Mouse (Mus musculus) myocyte (in vitro differentiated cells): ENCODE measurements around the gene Fundc2. TPM values are rescaled to one million over a fixed set of nuclear protein-coding genes. Genes with fewer than 3 reads are reported as not detected.

Experiments
- H3K27me3 ChIP-seq: one replicate; pipeline ENCODE4 v1.6.1; 2011; ENCODE audit not compliant: control insufficient read depth, insufficient read depth, insufficient read length
- H3K36me3 ChIP-seq: one replicate; pipeline ENCODE4 v1.6.1; 2011; ENCODE audit not compliant: control insufficient read depth, insufficient read depth
- H3K4me2 ChIP-seq: one replicate; pipeline ENCODE4 v1.6.1; 2011; ENCODE audit warnings: low read depth, control low read depth
- H3K4me3 ChIP-seq: one replicate; pipeline ENCODE4 v1.5.1; 2011; ENCODE audit warnings: mild to moderate bottlenecking, control low read depth, moderate library complexity
- H3K79me2 ChIP-seq: one replicate; pipeline ENCODE4 v1.6.1; 2011; ENCODE audit not compliant: control insufficient read depth, insufficient read depth
- H3ac ChIP-seq: one replicate; pipeline ENCODE4 v1.6.1; 2011; ENCODE audit not compliant: control insufficient read depth, insufficient read length
- CEBPB ChIP-seq: IDR thresholded peaks from 2 replicates; pipeline ENCODE4 v1.6.1; 2011; ENCODE audit warnings: mild to moderate bottlenecking, moderate library complexity; ENCODE audit not compliant: poor library complexity, insufficient read depth, severe bottlenecking
- E2F4 ChIP-seq: IDR thresholded peaks from one replicate; pipeline ENCODE4 v1.6.1; 2011; ENCODE audit warnings: mild to moderate bottlenecking, control low read depth, moderate library complexity; ENCODE audit not compliant: insufficient read depth
- MAX ChIP-seq: IDR thresholded peaks from one replicate; pipeline ENCODE4 v1.6.1; 2011; ENCODE audit warnings: low read depth, mild to moderate bottlenecking, control low read depth
- MYOD1 ChIP-seq, 3 experiments: IDR thresholded peaks; one replicate each; pipeline ENCODE4 v1.6.1; 2011; ENCODE audit warnings: control low read depth in 2 of 3, low read depth in 2 of 3, mild to moderate bottlenecking in 2 of 3, moderate library complexity in 1 of 3; ENCODE audit not compliant: insufficient read length in 2 of 3, control insufficient read depth in 1 of 3
- MYOG ChIP-seq, 3 experiments: IDR thresholded peaks; one replicate each; pipeline ENCODE4 v1.6.1; 2011; ENCODE audit warnings: control low read depth in 2 of 3, low read depth in 2 of 3, mild to moderate bottlenecking in 2 of 3; ENCODE audit not compliant: insufficient read length in 2 of 3, control insufficient read depth in 1 of 3, insufficient read depth in 1 of 3
- POLR2A ChIP-seq: IDR thresholded peaks from one replicate; pipeline ENCODE4 v1.6.1; 2011; ENCODE audit warnings: low read depth, mild to moderate bottlenecking, control low read depth, moderate library complexity; ENCODE audit not compliant: insufficient read length
- POLR2AphosphoS2 ChIP-seq: IDR thresholded peaks from one replicate; pipeline ENCODE4 v1.6.1; 2011; ENCODE audit warnings: low read depth, control low read depth; ENCODE audit not compliant: insufficient read length
- REST ChIP-seq: IDR thresholded peaks from one replicate; pipeline ENCODE4 v1.6.1; 2011; ENCODE audit warnings: mild to moderate bottlenecking, control low read depth, moderate library complexity; ENCODE audit not compliant: insufficient read depth, insufficient read length
- SRF ChIP-seq: IDR thresholded peaks from one replicate; pipeline ENCODE4 v1.6.1; 2011; ENCODE audit warnings: low read depth; ENCODE audit not compliant: control insufficient read depth, insufficient read length
- TCF12 ChIP-seq: IDR thresholded peaks from one replicate; pipeline ENCODE4 v1.6.1; 2011; ENCODE audit warnings: mild to moderate bottlenecking, control low read depth; ENCODE audit not compliant: poor library complexity, insufficient read depth, severe bottlenecking
- TCF3 ChIP-seq: IDR thresholded peaks from one replicate; pipeline ENCODE4 v1.6.1; 2011; ENCODE audit warnings: low read depth, control low read depth; ENCODE audit not compliant: insufficient read length
- USF1 ChIP-seq: IDR thresholded peaks from one replicate; pipeline ENCODE4 v1.6.1; 2011; ENCODE audit warnings: low read depth, mild to moderate bottlenecking, control low read depth, moderate library complexity
- polyA plus RNA-seq: library from polyadenylated mRNA; unstranded; fragments of >200 nt; fragmentation: generic; extraction: Trizol; gene quantifications from one replicate; pipeline ENCODE4 v1.2.1, GENCODE M21; 2012; ENCODE audit warnings: missing spikeins

Gene Fundc2
- polyA plus RNA-seq, 1 experiment = 36.3 TPM

- Histone ChIP-seq H3K27me3 (no peaks in the 10 kb centered on the region), H3K4me2 (peak overlapping the region; percentile 86), H3ac (no peak overlapping the region), H3K79me2 (peaks cover 31% of the 10 kb centered on the region), H3K36me3 (no peaks in the 10 kb centered on the region), H3K4me3 (peak overlapping the region; percentile 59)
- TF ChIP-seq CEBPB = no peak
- TF ChIP-seq POLR2A = no peak
- TF ChIP-seq E2F4 = no peak
- no peak for TF ChIP-seq TCF12
- TF ChIP-seq MYOG (IDR thresholded peaks at IDR 0.05; ENCODE audit: control insufficient read depth in 1 of 3, insufficient read depth in 1 of 3, insufficient read length in 2 of 3, low read depth in 2 of 3) = no peak
- TF ChIP-seq TCF3 = no peak
- no peak for TF ChIP-seq MYOD1 (IDR thresholded peaks at IDR 0.05; ENCODE audit: control insufficient read depth in 1 of 3, insufficient read length in 2 of 3, low read depth in 2 of 3)
- no peak for TF ChIP-seq USF1
- TF ChIP-seq REST = no peak
Observed at GRCm38 (mm10) chrX:75381699-75382098, 500 bp upstream of the Fundc2 start.

DNA sequence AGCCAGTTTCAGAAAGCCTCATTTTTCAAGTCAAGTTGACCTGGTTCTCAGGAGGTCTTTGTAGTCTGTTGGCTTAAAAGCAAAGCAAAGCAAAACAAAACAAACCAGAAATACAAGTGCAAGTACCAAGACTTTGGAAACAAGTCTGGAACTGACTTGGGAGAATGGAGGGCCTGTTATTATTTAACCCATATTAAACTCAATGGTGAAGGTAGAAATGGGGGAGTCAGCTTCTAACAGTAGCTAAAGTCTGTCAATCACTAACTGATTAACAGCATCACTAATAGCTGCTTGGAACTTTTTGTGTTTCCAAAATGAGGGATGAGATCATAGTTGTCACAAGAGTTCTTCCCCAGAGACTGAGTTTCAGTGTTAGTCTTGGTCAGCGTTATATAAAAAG, 17.3 kb downstream of the Fundc2 start:
- no peaks in the 10 kb centered on the region for H3K79me2 ChIP-seq
- TF ChIP-seq MYOG (IDR thresholded peaks at IDR 0.05; ENCODE audit: control insufficient read depth in 1 of 3, insufficient read depth in 1 of 3, insufficient read length in 2 of 3, low read depth in 2 of 3) (no peak), USF1 (no peak), REST (no peak), CEBPB (no peak), TCF12 (no peak), MAX (no peak), E2F4 (no peak), SRF (no peak), TCF3 (no peak), POLR2A (no peak)

DNA sequence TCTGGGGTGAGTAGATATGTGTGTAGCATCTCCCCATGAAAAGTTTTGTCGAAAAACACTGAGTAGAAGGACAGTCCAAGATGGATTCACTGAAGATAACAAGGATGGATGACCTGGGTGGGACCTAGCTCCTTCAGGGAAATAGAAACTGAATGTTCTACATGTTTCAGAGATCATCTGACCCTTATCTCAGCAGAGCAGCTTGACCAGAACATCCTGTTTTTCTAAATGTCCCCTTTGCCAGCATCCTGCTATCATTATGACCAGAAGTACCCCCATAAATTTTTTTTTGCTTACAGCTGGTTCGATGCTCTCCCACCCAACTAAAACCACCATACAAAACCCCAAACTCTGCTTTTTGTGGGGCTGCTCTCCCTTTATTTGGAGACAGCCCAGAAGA, 20.5 kb downstream of the Fundc2 start:
- H3K79me2 ChIP-seq = no peaks in the 10 kb centered on the region
- H3K4me3 ChIP-seq = no peak overlapping the region
- H3K4me2 ChIP-seq = no peak overlapping the region
- H3K36me3 ChIP-seq = no peaks in the 10 kb centered on the region
- H3K27me3 ChIP-seq = no peaks in the 10 kb centered on the region
- no peak overlapping the region for H3ac ChIP-seq
- no peak for TF ChIP-seq TCF12
- TF ChIP-seq E2F4 = no peak
- no peak for TF ChIP-seq USF1
- TF ChIP-seq SRF = no peak
- TF ChIP-seq MYOG (IDR thresholded peaks at IDR 0.05; ENCODE audit: control insufficient read depth in 1 of 3, insufficient read depth in 1 of 3, insufficient read length in 2 of 3, low read depth in 2 of 3) = no peak
- TF ChIP-seq TCF3 = no peak
- TF ChIP-seq POLR2AphosphoS2 = no peak
- TF ChIP-seq MYOD1 (IDR thresholded peaks at IDR 0.05; ENCODE audit: control insufficient read depth in 1 of 3, insufficient read length in 2 of 3, low read depth in 2 of 3) = no peak
- TF ChIP-seq POLR2A = no peak
- no peak for TF ChIP-seq CEBPB
- TF ChIP-seq MAX = no peak
- TF ChIP-seq REST = no peak

More for the DNA sequence above, 17.3 kb downstream of the Fundc2 start:
- Histone ChIP-seq H3ac (no peak overlapping the region), H3K36me3 (peaks cover 3% of the 10 kb centered on the region), H3K27me3 (no peaks in the 10 kb centered on the region), H3K4me3 (no peak overlapping the region), H3K4me2 (no peak overlapping the region)

DNA sequence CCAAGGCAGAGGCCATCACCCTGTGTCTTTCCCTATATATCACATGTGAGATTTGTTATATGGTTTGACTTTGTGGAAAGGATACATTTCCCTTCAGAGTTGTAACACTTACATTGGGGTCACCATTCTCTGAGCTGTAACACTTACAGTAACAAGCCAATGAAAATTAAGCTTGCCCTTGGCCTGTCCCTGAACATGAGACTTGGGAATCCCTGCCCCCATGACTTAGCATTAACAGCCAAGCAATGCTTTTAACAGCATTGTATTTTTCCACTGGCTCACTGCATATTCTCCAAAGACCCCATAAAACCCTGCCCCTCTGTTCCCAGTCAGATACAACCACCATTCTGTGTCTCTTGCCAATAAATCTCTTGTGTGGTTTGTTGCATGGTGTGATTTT, 21.2 kb downstream of the Fundc2 start:
- no peaks in the 10 kb centered on the region for H3K36me3 ChIP-seq
- no peak overlapping the region for H3ac ChIP-seq
- no peak overlapping the region for H3K4me2 ChIP-seq
- H3K79me2 ChIP-seq = no peaks in the 10 kb centered on the region
- H3K27me3 ChIP-seq = no peaks in the 10 kb centered on the region
- no peak for TF ChIP-seq MAX
- TF ChIP-seq USF1 = no peak
- TF ChIP-seq MYOG (IDR thresholded peaks at IDR 0.05; ENCODE audit: control insufficient read depth in 1 of 3, insufficient read depth in 1 of 3, insufficient read length in 2 of 3, low read depth in 2 of 3) = no peak
- TF ChIP-seq E2F4 = no peak
- TF ChIP-seq POLR2A = no peak
- no peak for TF ChIP-seq REST
- no peak for TF ChIP-seq CEBPB
- no peak for TF ChIP-seq TCF3
- TF ChIP-seq SRF = no peak
- no peak for TF ChIP-seq MYOD1 (IDR thresholded peaks at IDR 0.05; ENCODE audit: control insufficient read depth in 1 of 3, insufficient read length in 2 of 3, low read depth in 2 of 3)
- no peak for TF ChIP-seq POLR2AphosphoS2
- no peak for TF ChIP-seq TCF12
- H3K4me3 ChIP-seq = no peak overlapping the region

GRCm38 (mm10) chrX:75409711-75410110, 27.5 kb downstream of the Fundc2 start:
- no peak overlapping the region for H3K4me3 ChIP-seq
- peaks cover 7% of the 10 kb centered on the region for H3K79me2 ChIP-seq
- H3K36me3 ChIP-seq = no peaks in the 10 kb centered on the region
- H3K27me3 ChIP-seq = no peaks in the 10 kb centered on the region
- no peak overlapping the region for H3K4me2 ChIP-seq
- no peak overlapping the region for H3ac ChIP-seq
- TF ChIP-seq REST = no peak
